19 mouse cellular contexts compared by ENCODE assay signal in the genomic region with DNA sequence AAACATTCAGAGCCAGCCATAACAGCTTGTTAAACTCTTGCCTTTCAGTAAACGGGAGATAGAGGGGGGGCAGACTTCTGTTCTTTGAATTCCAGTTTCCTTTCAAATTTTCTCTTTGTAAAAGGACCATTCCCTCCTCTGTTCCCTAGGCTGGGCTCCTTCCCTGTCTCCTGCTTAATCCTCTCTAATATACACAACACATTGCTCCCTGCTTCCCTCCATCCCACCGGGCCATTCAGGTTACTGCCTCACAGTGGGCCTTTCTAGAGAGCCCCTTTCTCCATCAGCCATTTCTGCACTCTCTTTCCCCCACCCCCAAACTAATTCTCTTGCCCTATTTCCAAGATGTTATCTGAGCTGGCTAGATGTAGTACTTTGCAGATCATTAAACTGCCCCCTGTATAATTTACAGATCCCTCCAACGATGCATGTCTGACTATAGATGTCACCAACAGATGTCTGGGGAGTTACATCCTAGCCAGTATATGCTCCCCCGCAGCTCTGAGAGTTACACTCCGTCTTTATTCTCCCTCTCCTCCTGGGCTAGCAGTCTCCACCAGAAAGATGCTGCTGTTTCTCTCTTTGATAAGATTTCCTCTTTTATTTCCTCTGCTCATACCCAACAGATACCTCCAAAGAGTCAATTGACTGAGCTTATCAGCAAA.
DNase-seq lines count a peak whose midpoint lies in the region; ATAC-seq lines count a peak whose summit lies in the region.
"Had no signal": no experiment of that assay in that cellular context is flagged by ENCODE, and none has a peak within 500 bp of the region (broad histone marks: within the 10 kb centered on the region; RNA-seq: fewer than 3 reads in every experiment).

No protein-coding gene starts in this region.

- 2% methylated on average over 5 of the region's 5 CpGs for WGBS in kidney, embryonic 15.5 days
- WGBS in neural tube, embryonic 13.5 days = 18% methylated on average over 5 of the region's 5 CpGs

- no peak overlapping the region for H3K4me3 ChIP-seq in kidney, embryonic 15.5 days (replicated peaks)
- H3K4me3 ChIP-seq in neural tube, embryonic 13.5 days = no peak overlapping the region
- H3K4me3 ChIP-seq: midbrain, embryonic 12.5 days; myocyte had no signal

- H3K4me1 ChIP-seq in kidney, embryonic 15.5 days = peaks cover 22% of the 10 kb centered on the region
- peaks cover 9% of the 10 kb centered on the region for H3K4me1 ChIP-seq in neural tube, embryonic 13.5 days (replicated peaks)

- H3K9me3 ChIP-seq in kidney, embryonic 15.5 days (replicated peaks) = no peaks in the 10 kb centered on the region
- H3K9me3 ChIP-seq in neural tube, embryonic 13.5 days = no peaks in the 10 kb centered on the region
- H3K9me3 ChIP-seq: midbrain, embryonic 12.5 days had no signal

- peak overlapping the region; percentile 33; the same call in 1 of the 2 replicates for H3K27ac ChIP-seq in kidney, embryonic 15.5 days
- peak overlapping the region; percentile 62 for H3K27ac ChIP-seq in neural tube, embryonic 13.5 days (replicated peaks)
- H3K27ac ChIP-seq: liver, embryonic 14.5 days; midbrain, embryonic 12.5 days; stomach, postnatal 0 days had no signal

- no peaks in the 10 kb centered on the region for H3K27me3 ChIP-seq in kidney, embryonic 15.5 days
- H3K27me3 ChIP-seq in neural tube, embryonic 13.5 days = peaks cover 8% of the 10 kb centered on the region; the same call in 1 of the 2 replicates
- H3K27me3 ChIP-seq: CH12.LX; midbrain, embryonic 12.5 days had no signal

- no peak for DNase-seq in frontal cortex, postnatal 25 days (ENCODE audit: low spot score in 2 of 2)
- no peak for DNase-seq in kidney, postnatal 14 days
- no peak for DNase-seq in neural tube, embryonic 10.5 days (ENCODE audit: extremely low spot score, low spot score)
- DNase-seq in layer of hippocampus, adult 8-10 months (ENCODE audit: low spot score in 2 of 2) = no peak
- DNase-seq: adrenal gland, postnatal 14 days; cerebellum, adult 18-20 months; cerebellum, postnatal 25 days; heart, postnatal 14 days; kidney, adult 11 months had no signal

- ATAC-seq in frontal cortex, adult (ENCODE audit: low TSS enrichment) = peak; percentile 96
- peak; percentile 92 for ATAC-seq in kidney, embryonic 15.5 days (replicated peaks; ENCODE audit: low FRiP score)
- ATAC-seq in neural tube, embryonic 13.5 days (ENCODE audit: low read depth) = peak; percentile 67
- ATAC-seq: lung, postnatal 0 days had no signal

- H3K4me2 ChIP-seq in kidney, embryonic 15.5 days = 0 out of 2 replicates have a peak overlapping the region, but pooled peaks have one; percentile 1
- H3K4me2 ChIP-seq in neural tube, embryonic 13.5 days = no peak overlapping the region
- H3K4me2 ChIP-seq: heart, embryonic 11.5 days; midbrain, embryonic 12.5 days had no signal

- no peaks in the 10 kb centered on the region for H3K36me3 ChIP-seq in kidney, embryonic 15.5 days
- no peaks in the 10 kb centered on the region for H3K36me3 ChIP-seq in neural tube, embryonic 13.5 days
- H3K36me3 ChIP-seq: midbrain, embryonic 12.5 days had no signal

- no peak overlapping the region for H3K9ac ChIP-seq in kidney, embryonic 15.5 days
- H3K9ac ChIP-seq in neural tube, embryonic 13.5 days = no peak overlapping the region
- H3K9ac ChIP-seq: liver, embryonic 14.5 days; midbrain, embryonic 12.5 days had no signal
